Mouse (Mus musculus): ENCODE results near the gene Rprm. TPM values are rescaled to one million over a fixed set of nuclear protein-coding genes. Genes with fewer than 3 reads are reported as not detected.
A peak's percentile ranks its signal among the peaks of the same experiment; 100 is the strongest.

Gene Rprm
- polyA plus RNA-seq, 1 experiment from 2014 or later = 30.4 TPM

DNA sequence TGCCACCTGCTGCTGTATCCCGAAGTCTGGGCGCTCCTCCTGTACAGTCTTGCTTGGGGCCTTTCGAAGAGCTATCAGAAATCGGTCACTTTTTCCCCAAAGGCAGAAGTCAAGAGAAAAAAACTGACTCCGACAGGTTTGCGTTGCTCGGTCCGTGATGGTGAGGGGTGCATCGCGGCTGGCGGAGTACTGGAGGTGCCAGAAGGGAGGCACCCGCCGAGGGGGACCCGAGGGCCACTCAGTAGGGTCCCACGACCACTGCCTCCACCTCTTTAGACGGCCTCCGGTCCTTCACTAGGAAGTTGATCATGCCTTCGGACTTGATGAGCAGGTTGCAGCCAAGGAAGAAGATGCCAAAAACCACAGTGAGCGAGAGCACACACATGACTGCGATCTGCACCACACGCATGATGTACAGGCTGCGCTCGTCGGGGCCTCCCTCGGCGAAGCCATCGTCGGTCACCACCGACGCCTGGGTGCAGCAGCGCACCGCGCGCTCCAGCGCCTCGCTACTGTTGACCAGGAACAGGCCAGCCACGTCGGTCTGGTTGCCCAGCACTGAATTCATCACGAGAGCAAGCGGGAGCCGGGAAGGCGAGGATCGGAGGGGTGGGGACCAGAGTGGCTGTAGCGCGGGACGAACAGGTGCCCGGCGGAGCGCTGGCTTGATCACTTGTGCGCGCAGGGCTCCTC is 469 bp downstream of the Rprm start:
- DNase-seq (ENCODE audit: low spot score) (no peak), ATAC-seq (ENCODE audit: low FRiP score) (peak; percentile 71)
- Histone ChIP-seq H3K9me3 (ENCODE audit: control insufficient read depth, low read length) (no peaks in the 10 kb centered on the region), H3K4me2 (replicated peaks; ENCODE audit: low read depth, low read length) (peak overlapping the region; percentile 83), H3K4me1 (replicated peaks; ENCODE audit: control insufficient read depth, insufficient read depth, low read length) (0 out of 2 replicates have a peak, but pooled peaks cover 2% of the 10 kb centered on the region), H3K27ac (ENCODE audit: low read depth, low read length) (peak overlapping the region; percentile 83), H3K36me3 (ENCODE audit: control insufficient read depth, insufficient read depth, low read length) (no peaks in the 10 kb centered on the region), H3K9ac (ENCODE audit: low read depth, low read length) (peak overlapping the region; percentile 65), H3K27me3 (ENCODE audit: control insufficient read depth, insufficient read depth, low read length) (no peaks in the 10 kb centered on the region), H3K4me3 (ENCODE audit: low read depth, low read length) (peak overlapping the region; percentile 51)
- under 1% methylated on average over 48 of the region's 51 CpGs for WGBS

DNA sequence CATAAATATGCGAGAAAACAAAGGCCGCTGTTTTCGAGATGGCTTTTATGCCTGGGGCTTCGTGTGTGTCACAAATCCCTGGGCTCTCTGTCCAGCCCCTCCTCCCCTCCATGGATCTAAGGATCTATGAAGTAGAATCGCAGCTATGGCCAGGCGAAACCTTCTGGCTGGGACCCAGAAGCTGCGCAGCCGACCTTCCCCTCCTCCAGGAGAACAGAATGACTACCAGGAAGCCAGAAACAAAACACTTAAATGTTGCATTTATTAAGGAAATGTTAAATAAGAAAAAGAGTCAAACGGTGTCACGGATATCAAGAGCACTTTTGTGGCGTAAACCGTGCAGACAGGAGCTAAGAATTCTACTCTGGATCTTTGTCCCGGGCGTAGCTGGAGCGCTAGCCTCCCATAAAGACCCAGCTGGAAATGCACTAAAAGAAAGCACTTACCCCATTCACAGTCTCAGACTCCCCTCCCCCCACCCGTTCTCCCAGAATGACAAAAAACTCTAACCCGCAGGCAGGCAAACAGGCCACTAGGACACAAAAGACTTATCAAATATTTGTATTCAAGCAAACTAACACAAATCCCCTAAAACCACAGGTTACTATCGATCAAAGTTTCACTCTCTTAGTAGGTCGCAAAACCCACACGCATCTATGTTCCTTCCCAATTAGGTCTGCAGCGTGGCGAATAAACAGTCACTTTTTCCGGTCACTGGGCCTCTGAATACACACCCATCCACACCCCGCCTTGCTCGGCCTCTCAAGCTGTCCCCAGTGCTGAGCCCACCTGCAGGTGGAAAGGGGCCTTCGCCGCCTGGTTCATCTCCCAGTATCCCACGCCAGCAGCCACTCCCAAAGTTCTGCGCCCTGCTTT is 1.3 kb downstream of the Rprm start:
- no peaks in the 10 kb centered on the region for H3K36me3 ChIP-seq (ENCODE audit: control insufficient read depth, insufficient read depth, low read length)
- WGBS = 2% methylated on average over 29 of the region's 29 CpGs

DNA sequence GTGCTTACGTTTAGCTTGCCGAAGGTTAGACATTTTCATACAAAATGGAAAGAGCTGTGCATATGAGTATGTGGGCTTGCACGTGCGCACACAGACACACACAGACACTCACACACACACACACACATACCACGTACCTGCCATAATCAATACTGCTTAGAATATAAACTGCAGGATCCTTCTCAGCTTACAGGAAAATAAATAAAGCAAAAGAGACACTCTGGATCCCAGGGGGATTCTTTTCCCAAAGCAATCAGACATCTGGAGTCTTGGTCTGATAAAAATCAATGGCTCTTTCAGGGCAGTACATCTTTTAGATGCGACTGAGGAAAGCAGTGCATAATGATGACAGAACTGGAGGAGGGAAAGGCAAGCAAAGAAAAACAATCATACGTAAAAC is 6.4 kb downstream of the Rprm start:
- H3K4me2 ChIP-seq (replicated peaks; ENCODE audit: low read depth, low read length) = no peak overlapping the region
- H3K9ac ChIP-seq (ENCODE audit: low read depth, low read length) = no peak overlapping the region
- peak; percentile 72 for ATAC-seq (ENCODE audit: low FRiP score)
- 63% methylated on average over 7 of the region's 7 CpGs for WGBS
- no peaks in the 10 kb centered on the region for H3K4me1 ChIP-seq (replicated peaks; ENCODE audit: control insufficient read depth, insufficient read depth, low read length)
- no peaks in the 10 kb centered on the region for H3K36me3 ChIP-seq (ENCODE audit: control insufficient read depth, insufficient read depth, low read length)
- peak overlapping the region; percentile 42; the same call in 1 of the 2 replicates for H3K27ac ChIP-seq (ENCODE audit: low read depth, low read length)
- peak; percentile 44 for DNase-seq (ENCODE audit: low spot score)
- no peaks in the 10 kb centered on the region for H3K27me3 ChIP-seq (ENCODE audit: control insufficient read depth, insufficient read depth, low read length)
- H3K4me3 ChIP-seq (ENCODE audit: low read depth, low read length) = no peak overlapping the region
- H3K9me3 ChIP-seq (ENCODE audit: control insufficient read depth, low read length) = no peaks in the 10 kb centered on the region

More for the DNA sequence above, 1.3 kb downstream of the Rprm start:
- Histone ChIP-seq H3K9ac (ENCODE audit: low read depth, low read length) (peak overlapping the region; percentile 65), H3K27ac (ENCODE audit: low read depth, low read length) (peak overlapping the region; percentile 83), H3K27me3 (ENCODE audit: control insufficient read depth, insufficient read depth, low read length) (no peaks in the 10 kb centered on the region), H3K4me1 (replicated peaks; ENCODE audit: control insufficient read depth, insufficient read depth, low read length) (0 out of 2 replicates have a peak, but pooled peaks cover 2% of the 10 kb centered on the region), H3K9me3 (ENCODE audit: control insufficient read depth, low read length) (no peaks in the 10 kb centered on the region), H3K4me3 (ENCODE audit: low read depth, low read length) (peak overlapping the region; percentile 51), H3K4me2 (replicated peaks; ENCODE audit: low read depth, low read length) (peak overlapping the region; percentile 83)
- ATAC-seq (ENCODE audit: low FRiP score) = peak; percentile 73
- DNase-seq (ENCODE audit: low spot score) = peak; percentile 72

DNA sequence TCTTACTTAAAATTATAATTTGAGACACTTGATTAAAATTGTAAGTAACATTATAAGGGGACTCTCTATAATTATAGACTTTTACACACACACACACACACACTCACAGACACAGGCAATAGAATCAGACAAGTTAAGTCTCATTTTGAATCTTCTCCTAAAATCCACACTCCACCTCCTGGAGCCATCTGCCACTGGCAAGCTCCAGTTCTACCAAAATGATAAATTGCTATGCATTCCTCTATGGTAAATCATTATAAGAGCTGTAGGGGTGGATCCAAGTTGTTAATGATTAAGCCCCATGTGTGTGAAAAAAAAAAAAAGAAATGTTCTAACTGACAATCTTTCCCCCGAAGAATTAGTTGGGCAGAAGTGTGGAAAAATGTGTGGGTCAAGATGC is 13.8 kb downstream of the Rprm start:
- DNase-seq (ENCODE audit: low spot score) (no peak), ATAC-seq (ENCODE audit: low FRiP score) (no peak)
- no peak overlapping the region for H3K9ac ChIP-seq (ENCODE audit: low read depth, low read length)
- no peak overlapping the region for H3K27ac ChIP-seq (ENCODE audit: low read depth, low read length)
- no peaks in the 10 kb centered on the region for H3K36me3 ChIP-seq (ENCODE audit: control insufficient read depth, insufficient read depth, low read length)
- WGBS = 52% methylated on average over 1 of the region's 1 CpGs
- no peaks in the 10 kb centered on the region for H3K9me3 ChIP-seq (ENCODE audit: control insufficient read depth, low read length)
- no peaks in the 10 kb centered on the region for H3K4me1 ChIP-seq (replicated peaks; ENCODE audit: control insufficient read depth, insufficient read depth, low read length)
- no peak overlapping the region for H3K4me2 ChIP-seq (replicated peaks; ENCODE audit: low read depth, low read length)
- H3K4me3 ChIP-seq (ENCODE audit: low read depth, low read length) = no peak overlapping the region
- no peaks in the 10 kb centered on the region for H3K27me3 ChIP-seq (ENCODE audit: control insufficient read depth, insufficient read depth, low read length)

DNA sequence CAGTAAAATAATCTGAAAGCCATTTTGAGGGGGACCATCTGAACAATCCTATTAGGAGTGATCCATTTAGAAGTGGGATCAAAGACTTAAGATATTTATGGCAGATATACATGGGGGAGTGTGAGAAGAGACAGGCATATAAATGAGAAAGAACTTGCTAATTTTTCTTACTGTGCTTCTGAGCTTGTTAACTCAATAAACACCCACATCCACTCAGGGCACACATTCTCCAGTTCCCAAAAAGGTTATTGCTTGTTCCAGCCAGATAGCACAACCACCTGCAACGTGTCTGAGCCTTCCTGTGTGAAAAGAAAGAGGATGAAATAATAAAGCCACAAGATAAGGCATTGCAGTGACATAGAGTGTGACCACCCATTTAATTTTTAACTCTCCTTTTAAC is 22.9 kb downstream of the Rprm start:
- ATAC-seq (ENCODE audit: low FRiP score) (no peak), DNase-seq (ENCODE audit: low spot score) (no peak)
- Histone ChIP-seq H3K9me3 (ENCODE audit: control insufficient read depth, low read length) (no peaks in the 10 kb centered on the region), H3K4me3 (ENCODE audit: low read depth, low read length) (no peak overlapping the region), H3K4me2 (replicated peaks; ENCODE audit: low read depth, low read length) (no peak overlapping the region), H3K4me1 (replicated peaks; ENCODE audit: control insufficient read depth, insufficient read depth, low read length) (no peaks in the 10 kb centered on the region), H3K9ac (ENCODE audit: low read depth, low read length) (no peak overlapping the region), H3K27me3 (ENCODE audit: control insufficient read depth, insufficient read depth, low read length) (no peaks in the 10 kb centered on the region), H3K36me3 (ENCODE audit: control insufficient read depth, insufficient read depth, low read length) (no peaks in the 10 kb centered on the region), H3K27ac (ENCODE audit: low read depth, low read length) (no peak overlapping the region)
- WGBS = 38% methylated on average over 1 of the region's 1 CpGs

GRCm38 (mm10) chr2:54061039-54061438 is 24.3 kb downstream of the Rprm start:
- H3K4me2 ChIP-seq (replicated peaks; ENCODE audit: low read depth, low read length) = no peak overlapping the region
- H3K27ac ChIP-seq (ENCODE audit: low read depth, low read length) = no peak overlapping the region
- DNase-seq (ENCODE audit: low spot score) (no peak), ATAC-seq (ENCODE audit: low FRiP score) (no peak)
- H3K4me3 ChIP-seq (ENCODE audit: low read depth, low read length) = no peak overlapping the region
- H3K27me3 ChIP-seq (ENCODE audit: control insufficient read depth, insufficient read depth, low read length) = no peaks in the 10 kb centered on the region
- no peaks in the 10 kb centered on the region for H3K36me3 ChIP-seq (ENCODE audit: control insufficient read depth, insufficient read depth, low read length)
- H3K9me3 ChIP-seq (ENCODE audit: control insufficient read depth, low read length) = no peaks in the 10 kb centered on the region
- H3K4me1 ChIP-seq (replicated peaks; ENCODE audit: control insufficient read depth, insufficient read depth, low read length) = no peaks in the 10 kb centered on the region
- no peak overlapping the region for H3K9ac ChIP-seq (ENCODE audit: low read depth, low read length)
